18 mouse cellular contexts compared by ENCODE assay signal in genomic region chr5:146809951-146810350, GRCm38 (mm10). TPM values are rescaled to one million over a fixed set of nuclear protein-coding genes. Genes with fewer than 3 reads are reported as not detected.
DNase-seq lines count a peak whose midpoint lies in the region; TF ChIP-seq lines count a peak whose summit lies in the region.
"Had no signal": no experiment of that assay in that cellular context is flagged by ENCODE, and none has a peak within 500 bp of the region (broad histone marks: within the 10 kb centered on the region; RNA-seq: fewer than 3 reads in every experiment).

No protein-coding gene starts in this region.

- TF ChIP-seq CTCF in layer of hippocampus, adult 2 months (conservative IDR thresholded peaks at IDR 0.05): no peak

- H3K4me3 ChIP-seq in layer of hippocampus, adult 2 months: no peak overlapping the region
- H3K4me3 ChIP-seq: embryonic facial prominence, embryonic 10.5 days; embryonic facial prominence, embryonic 12.5 days; forebrain, embryonic 13.5 days; forebrain, embryonic 15.5 days had no signal

- intact Hi-C loops in left cerebral cortex, postnatal 25 days (cut with DNase I): no loop called here

- no peak for DNase-seq in layer of hippocampus, adult 2 months (ENCODE audit: low spot score in 2 of 2)
- DNase-seq in layer of hippocampus, postnatal 36 days: no peak
- DNase-seq in left cerebral cortex, postnatal 25 days (ENCODE audit: low spot score in 2 of 2): peak; percentile 39 to 81
- DNase-seq in left cerebral cortex, adult 11 months (ENCODE audit: low spot score): no peak
- peak; percentile 73 for DNase-seq in brain, adult 2 months (ENCODE audit: low read depth, low spot score)
- no peak for DNase-seq in testis, postnatal 14 days (ENCODE audit: low spot score)
- DNase-seq: adrenal gland, adult 2 months; adrenal gland, postnatal 10 days; adrenal gland, postnatal 25 days; cerebellum, adult 11-12 months; cerebellum, adult 2 months; cerebellum, adult 9-10 months; cerebellum, postnatal 10 days; cerebellum, postnatal 25 days had no signal

- H3K27ac ChIP-seq in layer of hippocampus, adult 2 months: 0 out of 2 replicates have a peak overlapping the region, but pooled peaks have one; percentile 12
- H3K27ac ChIP-seq: embryonic facial prominence, embryonic 10.5 days; embryonic facial prominence, embryonic 12.5 days; forebrain, embryonic 13.5 days; forebrain, embryonic 15.5 days had no signal

RNA-seq across cellular contexts. Expression of gene Usp12, which starts 15.1 kb away (rescaled TPM):
- 10 to 100 TPM; 58.4 to 62.5 TPM for total RNA-seq in layer of hippocampus, adult 2 months (2021)
- total RNA-seq in layer of hippocampus, postnatal 36 days (2021): 10 to 100 TPM; 56.3 to 59.2 TPM
- total RNA-seq in left cerebral cortex, postnatal 25 days (2021): 10 to 100 TPM; 53.7 to 56.7 TPM

RNA-seq across cellular contexts. Expression of gene Rpl21, which starts 22.7 kb away (rescaled TPM):
- total RNA-seq in layer of hippocampus, adult 2 months (2021): 100 to 1,000 TPM; 205 to 212 TPM
- total RNA-seq in layer of hippocampus, postnatal 36 days (2021): 100 to 1,000 TPM; 185 to 197 TPM
- 100 to 1,000 TPM; 151 to 154 TPM for total RNA-seq in left cerebral cortex, postnatal 25 days (2021)

RNA-seq across cellular contexts. Expression of gene Rasl11a, which starts 34.9 kb away (rescaled TPM):
- 10 to 100 TPM; 11.0 to 13.7 TPM for total RNA-seq in layer of hippocampus, adult 2 months (2021)
- 10 to 100 TPM; 15.1 to 16.7 TPM for total RNA-seq in layer of hippocampus, postnatal 36 days (2021)
- 10 to 100 TPM in 1 of 2 experiments, 1 to 10 TPM in 1; 7.1 to 11.2 TPM for total RNA-seq in left cerebral cortex, postnatal 25 days (2021)

Comparison
In these comparisons a context has a peak if more than half of its experiments do, and no peak if none do; other contexts are left out.
1. DNase-seq: peak in left cerebral cortex, postnatal 25 days (2 of 2) and brain, adult 2 months (single experiment); none in layer of hippocampus, adult 2 months (0 of 2), layer of hippocampus, postnatal 36 days (0 of 2), left cerebral cortex, adult 11 months (single experiment) and testis, postnatal 14 days (single experiment).